Mouse (Mus musculus) MEL (cell line): ENCODE measurements around the gene Exoc6b. TPM values are rescaled to one million over a fixed set of nuclear protein-coding genes. Genes with fewer than 3 reads are reported as not detected.

Experiments
- DNase-seq: peaks from one replicate; pipeline ENCODE4 v3.0.0; 2011; ENCODE audit warnings: low read depth, low spot score
- H3K27ac ChIP-seq: 2 replicates; pipeline ENCODE4 v1.5.1; 2012; ENCODE audit warnings: low read depth, mild to moderate bottlenecking, control low read depth, low read length, moderate library complexity; ENCODE audit not compliant: control insufficient read depth
- H3K27me3 ChIP-seq, 2 experiments: fragments of 150-350 bp in 1 of 2; sonication (generic) in 1 of 2; 2 replicates each; pipeline ENCODE4 v1.6.1; 2012; ENCODE audit warnings: low read length in 2 of 2, mild to moderate bottlenecking in 2 of 2, improper control_type of control experiment in 1 of 2, moderate library complexity in 1 of 2; ENCODE audit not compliant: insufficient read depth in 2 of 2, control insufficient read depth in 1 of 2
- H3K36me3 ChIP-seq, 2 experiments: 2 replicates each; pipeline ENCODE4 v1.6.1; 2012 to 2014; ENCODE audit warnings: low read length in 2 of 2, improper control_type of control experiment in 1 of 2, inconsistent platforms in 1 of 2, mild to moderate bottlenecking in 1 of 2; ENCODE audit not compliant: insufficient read depth in 2 of 2, control insufficient read depth in 1 of 2
- H3K4me1 ChIP-seq, 2 experiments: fragments of 150-350 bp in 1 of 2; sonication (generic) in 1 of 2; 2 replicates each; pipeline ENCODE4 v1.6.1; 2012; ENCODE audit warnings: low read length in 2 of 2, improper control_type of control experiment in 1 of 2, mild to moderate bottlenecking in 1 of 2; ENCODE audit not compliant: insufficient read depth in 2 of 2, control insufficient read depth in 1 of 2
- H3K4me3 ChIP-seq, 2 experiments: fragments of 150-350 bp in 1 of 2; sonication (generic) in 1 of 2; 2 replicates each; pipeline ENCODE4 v1.5.1; 2012; ENCODE audit warnings: low read depth in 2 of 2, low read length in 2 of 2, mild to moderate bottlenecking in 2 of 2, moderate library complexity in 2 of 2, control low read depth in 1 of 2, improper control_type of control experiment in 1 of 2; ENCODE audit not compliant: control insufficient read depth in 1 of 2, insufficient read depth in 1 of 2
- H3K79me2 ChIP-seq: 2 replicates; pipeline ENCODE4 v1.6.1; 2012; ENCODE audit warnings: mild to moderate bottlenecking, low read length, moderate library complexity; ENCODE audit not compliant: control insufficient read depth, poor library complexity, insufficient read depth
- H3K9ac ChIP-seq: 2 replicates; pipeline ENCODE4 v1.6.1; 2012; ENCODE audit warnings: low read depth, mild to moderate bottlenecking, control low read depth, low read length, moderate library complexity; ENCODE audit not compliant: control insufficient read depth, poor library complexity, severe bottlenecking
- H3K9me3 ChIP-seq: fragments of 150-350 bp; sonication (generic); replicated peaks from 2 replicates; pipeline ENCODE4 v1.6.1; 2012; ENCODE audit warnings: mild to moderate bottlenecking, low read length, improper control_type of control experiment, moderate library complexity; ENCODE audit not compliant: insufficient read depth
- BHLHE40 ChIP-seq: IDR thresholded peaks from 2 replicates; pipeline ENCODE4 v1.6.1; 2012; ENCODE audit warnings: low read depth, mild to moderate bottlenecking, inconsistent platforms, low read length, improper control_type of control experiment, borderline replicate concordance
- CHD2 ChIP-seq: IDR thresholded peaks from 2 replicates; pipeline ENCODE4 v1.6.1; 2011; ENCODE audit warnings: low read length, improper control_type of control experiment
- ELF1 ChIP-seq: IDR thresholded peaks from 2 replicates; pipeline ENCODE4 v1.6.1; 2014; ENCODE audit warnings: low read depth, mild to moderate bottlenecking, inconsistent platforms, low read length, improper control_type of control experiment, moderate library complexity
- ETS1 ChIP-seq: IDR thresholded peaks from 2 replicates; pipeline ENCODE4 v1.6.1; 2012; ENCODE audit warnings: low read depth, mild to moderate bottlenecking, inconsistent platforms, low read length, improper control_type of control experiment, moderate library complexity
- GATA1 ChIP-seq: IDR thresholded peaks from 2 replicates; pipeline ENCODE4 v1.6.1; 2011; ENCODE audit warnings: low read depth, low read length, improper control_type of control experiment
- JUND ChIP-seq: IDR thresholded peaks from 2 replicates; pipeline ENCODE4 v1.6.1; 2011; ENCODE audit warnings: low read depth, mild to moderate bottlenecking, improper control_type of control experiment, low read length
- KAT2A ChIP-seq: conservative IDR thresholded peaks from 2 replicates; pipeline ENCODE4 v1.6.1; 2012; ENCODE audit warnings: low read depth, low read length, improper control_type of control experiment, inconsistent platforms
- MAFK ChIP-seq: IDR thresholded peaks from 2 replicates; pipeline ENCODE4 v1.6.1; 2011; ENCODE audit warnings: low read depth, mild to moderate bottlenecking, low read length, improper control_type of control experiment, borderline replicate concordance
- MAZ ChIP-seq: IDR thresholded peaks from 2 replicates; pipeline ENCODE4 v1.6.1; 2012; ENCODE audit warnings: low read depth, mild to moderate bottlenecking, inconsistent platforms, low read length, improper control_type of control experiment
- MEF2A ChIP-seq: IDR thresholded peaks from 2 replicates; pipeline ENCODE4 v1.6.1; 2014; ENCODE audit warnings: low read depth, mild to moderate bottlenecking, inconsistent platforms, low read length, improper control_type of control experiment; ENCODE audit not compliant: poor library complexity, insufficient replicate concordance, severe bottlenecking; ENCODE audit errors: extremely low read depth
- MYB ChIP-seq: IDR thresholded peaks from 2 replicates; pipeline ENCODE4 v1.6.1; 2011; ENCODE audit warnings: mild to moderate bottlenecking, low read depth, low read length, improper control_type of control experiment
- MYC ChIP-seq: IDR thresholded peaks from 2 replicates; pipeline ENCODE4 v1.6.1; 2011; ENCODE audit warnings: low read depth, mild to moderate bottlenecking, low read length, improper control_type of control experiment, moderate library complexity
- NRF1 ChIP-seq: IDR thresholded peaks from 2 replicates; pipeline ENCODE4 v1.6.1; 2014; ENCODE audit warnings: low read depth, mild to moderate bottlenecking, inconsistent platforms, low read length, improper control_type of control experiment, moderate library complexity; ENCODE audit not compliant: poor library complexity, insufficient read depth, severe bottlenecking
- POLR2AphosphoS2 ChIP-seq: IDR thresholded peaks from 2 replicates; pipeline ENCODE4 v1.6.1; 2011; ENCODE audit warnings: low read length, improper control_type of control experiment
- RCOR1 ChIP-seq: IDR thresholded peaks from 2 replicates; pipeline ENCODE4 v1.6.1; 2012; ENCODE audit warnings: low read depth, mild to moderate bottlenecking, inconsistent platforms, low read length, improper control_type of control experiment
- SIN3A ChIP-seq: IDR thresholded peaks from 2 replicates; pipeline ENCODE4 v1.6.1; 2012; ENCODE audit warnings: low read length, improper control_type of control experiment, inconsistent platforms
- TAL1 ChIP-seq: IDR thresholded peaks from 2 replicates; pipeline ENCODE4 v1.6.1; 2012; ENCODE audit warnings: mild to moderate bottlenecking, inconsistent platforms, low read length, moderate library complexity, mixed read lengths
- TBP ChIP-seq: IDR thresholded peaks from 2 replicates; pipeline ENCODE4 v1.8.0; 2011; ENCODE audit warnings: low read depth, low read length, improper control_type of control experiment
- TCF12 ChIP-seq: IDR thresholded peaks from 2 replicates; pipeline ENCODE4 v1.6.1; 2014; ENCODE audit warnings: low read depth, mild to moderate bottlenecking, inconsistent platforms, low read length, improper control_type of control experiment, moderate library complexity
- UBTF ChIP-seq: IDR thresholded peaks from 2 replicates; pipeline ENCODE4 v1.6.1; 2012; ENCODE audit warnings: low read depth, mild to moderate bottlenecking, inconsistent platforms, low read length, improper control_type of control experiment, moderate library complexity, borderline replicate concordance; ENCODE audit not compliant: insufficient read depth
- USF1 ChIP-seq: IDR thresholded peaks from 2 replicates; pipeline ENCODE4 v1.6.1; 2014; ENCODE audit warnings: low read depth, mild to moderate bottlenecking, inconsistent platforms, low read length, improper control_type of control experiment, moderate library complexity
- USF2 ChIP-seq, 2 experiments: IDR thresholded peaks; 2 replicates each; pipeline ENCODE4 v1.6.1; 2011 to 2012; ENCODE audit warnings: improper control_type of control experiment in 2 of 2, low read length in 2 of 2, borderline replicate concordance in 1 of 2, inconsistent platforms in 1 of 2, low read depth in 1 of 2, mild to moderate bottlenecking in 1 of 2; ENCODE audit not compliant: insufficient read depth in 1 of 2
- ZMIZ1 ChIP-seq: IDR thresholded peaks from 2 replicates; pipeline ENCODE4 v1.6.1; 2012; ENCODE audit warnings: low read depth, mild to moderate bottlenecking, inconsistent platforms, low read length, improper control_type of control experiment, moderate library complexity
- polyA plus RNA-seq, 2 experiments: library from polyadenylated mRNA; stranded (reverse) in 1 of 2; unstranded in 1 of 2; fragments of >175 nt in 1 of 2; fragments of >200 nt in 1 of 2; gene quantifications; 2 replicates each; pipeline versions ENCODE4 v1.2.1 to v1.2.4; 2012; ENCODE audit warnings: low replicate concordance in 2 of 2, low read depth in 1 of 2; ENCODE audit not compliant: insufficient read length in 2 of 2, insufficient read depth in 1 of 2, missing spikeins in 1 of 2
- total RNA-seq: library from RNA; depleted of rRNA; stranded (reverse); fragments of 300-350 nt; gene quantifications from 2 replicates; pipeline ENCODE4 v1.2.3, GENCODE M21; 2012

Gene Exoc6b
- total and polyA plus RNA-seq, 3 experiments, result 3.4 to 6.5 TPM; not detected in 1

DNA sequence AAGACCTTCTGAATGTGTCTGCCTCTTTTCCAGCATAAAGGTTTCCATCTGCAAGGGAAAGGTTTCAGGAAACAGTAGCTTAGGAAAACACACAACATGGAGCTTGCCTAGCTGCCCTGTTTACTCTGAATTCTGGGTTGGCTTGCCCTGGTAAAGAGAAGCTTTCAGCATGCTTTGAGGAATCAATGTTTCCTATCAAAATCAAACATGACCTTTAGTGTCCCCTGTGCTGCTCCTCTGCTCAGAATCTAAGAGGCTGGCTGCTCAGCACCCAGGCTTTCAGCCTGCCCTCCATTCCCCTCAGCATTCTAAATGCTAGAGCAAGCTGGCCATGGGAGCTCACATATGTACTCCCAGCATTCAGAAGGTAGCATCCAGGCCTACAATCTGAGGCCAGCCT is 228.2 kb downstream of the Exoc6b start:
- H3K9me3 ChIP-seq, result no peaks in the 10 kb centered on the region
- no peaks in the 10 kb centered on the region for H3K4me1 ChIP-seq
- no peaks in the 10 kb centered on the region for H3K27me3 ChIP-seq
- no peaks in the 10 kb centered on the region for H3K36me3 ChIP-seq
- H3K27ac ChIP-seq, result no peak overlapping the region
- no peak for TF ChIP-seq JUND
- no peak for TF ChIP-seq TCF12
- no peak for TF ChIP-seq ETS1
- no peak for TF ChIP-seq TAL1
- TF ChIP-seq KAT2A, result no peak
- TF ChIP-seq NRF1, result no peak
- TF ChIP-seq MAFK, result no peak
- TF ChIP-seq ELF1, result no peak
- no peak for DNase-seq
- H3K4me3 ChIP-seq, result no peak overlapping the region
- H3K9ac ChIP-seq, result no peak overlapping the region
- H3K79me2 ChIP-seq, result no peaks in the 10 kb centered on the region

DNA sequence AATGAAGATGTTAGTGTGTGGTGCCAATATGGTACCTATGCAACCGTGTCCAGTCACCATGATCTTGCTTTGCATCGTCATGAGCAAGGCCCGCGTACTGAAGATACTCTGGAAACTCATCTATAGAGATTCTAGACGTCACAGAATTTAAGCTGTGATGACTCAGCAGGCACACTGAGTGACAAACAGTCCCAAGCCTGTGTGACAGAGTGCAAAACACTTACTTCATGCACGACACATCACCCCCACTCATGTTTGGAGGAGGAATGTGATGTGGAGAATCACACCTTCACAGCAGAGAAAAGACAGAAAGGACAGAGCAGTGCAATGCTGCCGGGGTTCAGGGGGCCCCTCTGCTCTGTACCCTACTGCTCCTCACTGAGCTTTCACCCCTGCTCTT is 261.8 kb downstream of the Exoc6b start:
- no peaks in the 10 kb centered on the region for H3K79me2 ChIP-seq
- no peak overlapping the region for H3K27ac ChIP-seq
- DNase-seq, result no peak
- H3K36me3 ChIP-seq, result no peaks in the 10 kb centered on the region
- H3K9me3 ChIP-seq, result no peaks in the 10 kb centered on the region
- TF ChIP-seq CHD2 (no peak), MEF2A (no peak), MAFK (no peak), UBTF (no peak), TAL1 (no peak), GATA1 (no peak), NRF1 (no peak), BHLHE40 (no peak), USF1 (no peak), RCOR1 (no peak), USF2 (IDR thresholded peaks at IDR 0.05; ENCODE audit: borderline replicate concordance in 1 of 2, insufficient read depth in 1 of 2, low read depth in 1 of 2, low read length in 2 of 2) (no peak), MYC (no peak), SIN3A (no peak), ETS1 (no peak), MYB (no peak), ZMIZ1 (no peak), MAZ (no peak), POLR2AphosphoS2 (no peak), TBP (no peak)
- no peaks in the 10 kb centered on the region for H3K27me3 ChIP-seq
- no peak overlapping the region for H3K4me3 ChIP-seq
- no peaks in the 10 kb centered on the region for H3K4me1 ChIP-seq
- H3K9ac ChIP-seq, result no peak overlapping the region
